Mouse (Mus musculus) forebrain, embryonic 12.5 days (tissue): Measurements from ENCODE around the gene Sh3gl2. TPM values are rescaled to one million over a fixed set of nuclear protein-coding genes. Genes with fewer than 3 reads are reported as not detected.

Experiments used
- ATAC-seq: fragments of 200-750 bp; cut with Nextera tagmentation; 2 replicates; pipeline ENCODE4 v1.8.0; 2017; ENCODE audit warnings: moderate TSS enrichment; ENCODE audit not compliant: low FRiP score
- H3K27ac ChIP-seq: fragments of 300-500 bp; sonication (generic); 2 replicates; pipeline ENCODE4 v1.5.1; 2016; ENCODE audit warnings: mild to moderate bottlenecking
- H3K27me3 ChIP-seq: fragments of 300-500 bp; sonication (generic); 2 replicates; pipeline ENCODE4 v1.6.1; 2016; ENCODE audit warnings: mild to moderate bottlenecking
- H3K36me3 ChIP-seq: fragments of 300-500 bp; sonication (generic); replicated peaks from 2 replicates; pipeline ENCODE4 v1.6.1; 2016; ENCODE audit warnings: mild to moderate bottlenecking
- H3K4me1 ChIP-seq: fragments of 300-500 bp; sonication (generic); 2 replicates; pipeline ENCODE4 v1.6.1; 2016
- H3K4me2 ChIP-seq: fragments of 300-500 bp; sonication (generic); 2 replicates; pipeline ENCODE4 v1.6.1; 2016; ENCODE audit warnings: mild to moderate bottlenecking, moderate library complexity
- H3K4me3 ChIP-seq: fragments of 300-500 bp; sonication (generic); replicated peaks from 2 replicates; pipeline ENCODE4 v1.5.1; 2016; ENCODE audit warnings: mild to moderate bottlenecking
- H3K9ac ChIP-seq: fragments of 300-500 bp; sonication (generic); 2 replicates; pipeline ENCODE4 v1.6.1; 2016; ENCODE audit warnings: mild to moderate bottlenecking
- H3K9me3 ChIP-seq: fragments of 300-500 bp; sonication (generic); 2 replicates; pipeline ENCODE4 v1.6.1; 2016
- WGBS: fragments of 180-500 bp; shearing (Covaris S2); methylation state at CpG from one replicate; pipeline ENCODE4 v1.1.7; 2016; 5-methylcytosine and 5-hydroxymethylcytosine counted together
- polyA plus RNA-seq: library from polyadenylated mRNA; unstranded; fragments of >200 nt; fragmentation: Nextera tagmentation; extraction: Ambion mirVana; gene quantifications from 2 replicates; pipeline ENCODE4 v1.2.1, GENCODE M21; 2016

The Sh3gl2 gene
- polyA plus RNA-seq, 1 experiment from 2014 or later, result 14.0 TPM

DNA sequence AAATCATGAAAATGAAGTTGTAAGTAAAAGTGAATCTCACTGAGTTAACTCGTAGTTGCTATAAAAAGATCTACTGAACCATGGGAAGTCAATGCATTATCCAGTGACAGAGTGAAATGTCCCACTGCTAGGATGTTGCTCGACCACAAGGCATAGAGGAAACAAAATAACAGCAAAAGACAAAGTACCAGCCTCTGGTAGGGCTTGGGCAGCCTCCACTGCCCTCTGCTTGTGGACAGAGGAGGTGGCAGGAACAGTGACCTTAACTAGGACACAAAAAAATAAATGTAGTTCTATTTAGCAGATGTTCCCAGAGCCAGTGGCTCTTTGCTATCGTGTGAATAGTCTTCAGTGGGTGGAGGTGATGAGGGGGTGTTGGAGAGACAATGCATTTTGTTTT, 68.5 kb downstream of the Sh3gl2 start:
- Histone ChIP-seq H3K9ac (no peak overlapping the region), H3K9me3 (no peaks in the 10 kb centered on the region), H3K4me2 (no peak overlapping the region), H3K27me3 (no peaks in the 10 kb centered on the region), H3K4me1 (peaks cover 4% of the 10 kb centered on the region; the same call in 1 of the 2 replicates), H3K36me3 (no peaks in the 10 kb centered on the region), H3K27ac (no peak overlapping the region), H3K4me3 (no peak overlapping the region)
- ATAC-seq, result no peak
- 79% methylated on average over 3 of the region's 3 CpGs for WGBS

DNA sequence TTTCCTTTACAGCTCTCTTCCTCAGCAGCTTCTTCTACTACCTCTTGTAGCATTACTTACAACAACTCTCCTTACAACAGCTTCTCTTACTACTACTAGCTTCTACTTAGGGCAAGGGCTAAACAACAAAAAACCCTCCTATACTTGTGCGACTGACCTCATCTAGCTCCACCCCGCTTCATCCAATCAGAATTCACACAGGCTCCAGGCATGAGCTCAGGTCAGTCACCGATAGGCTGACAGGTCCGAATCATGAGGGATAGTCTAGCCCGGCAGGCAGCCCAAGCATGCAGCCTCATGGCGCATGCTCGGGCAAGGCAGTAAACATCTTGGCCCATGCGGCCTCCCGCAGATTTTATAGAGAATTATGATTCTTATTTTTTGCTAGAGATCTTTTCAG, 78.2 kb downstream of the Sh3gl2 start:
- no peak overlapping the region for H3K4me3 ChIP-seq
- ATAC-seq, result no peak
- WGBS, result 93% methylated on average over 9 of the region's 9 CpGs

DNA sequence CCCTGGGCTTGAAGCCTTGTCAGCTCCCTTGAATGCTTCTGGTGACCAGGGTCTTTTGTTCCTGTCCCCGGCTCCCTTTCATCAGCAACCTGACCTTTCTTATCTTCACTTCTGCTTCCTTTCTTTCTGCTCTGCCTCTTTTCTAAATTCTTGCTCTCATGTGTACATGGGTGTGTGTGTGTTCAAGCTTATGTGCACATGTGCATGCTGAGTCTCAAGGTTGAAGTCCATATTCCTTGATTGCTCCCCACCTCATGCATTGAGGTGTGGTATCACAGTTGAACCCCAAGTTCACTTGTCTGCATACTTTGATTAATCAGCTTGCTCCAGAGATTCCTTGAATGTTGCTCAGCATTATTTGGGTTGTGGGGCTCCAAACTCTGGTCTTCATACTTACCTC, 85.1 kb downstream of the Sh3gl2 start:
- H3K36me3 ChIP-seq, result no peaks in the 10 kb centered on the region
- 90% methylated on average over 1 of the region's 1 CpGs for WGBS
- no peaks in the 10 kb centered on the region for H3K9me3 ChIP-seq
- no peak overlapping the region for H3K27ac ChIP-seq
- no peak overlapping the region for H3K4me2 ChIP-seq
- no peak overlapping the region for H3K9ac ChIP-seq
- no peak overlapping the region for H3K4me3 ChIP-seq
- H3K27me3 ChIP-seq, result no peaks in the 10 kb centered on the region
- no peaks in the 10 kb centered on the region for H3K4me1 ChIP-seq
- ATAC-seq, result no peak

More for the DNA sequence above, 78.2 kb downstream of the Sh3gl2 start:
- H3K4me2 ChIP-seq, result no peak overlapping the region
- H3K4me1 ChIP-seq, result no peaks in the 10 kb centered on the region
- no peak overlapping the region for H3K9ac ChIP-seq
- no peaks in the 10 kb centered on the region for H3K27me3 ChIP-seq
- no peaks in the 10 kb centered on the region for H3K36me3 ChIP-seq
- no peaks in the 10 kb centered on the region for H3K9me3 ChIP-seq
- no peak overlapping the region for H3K27ac ChIP-seq

DNA sequence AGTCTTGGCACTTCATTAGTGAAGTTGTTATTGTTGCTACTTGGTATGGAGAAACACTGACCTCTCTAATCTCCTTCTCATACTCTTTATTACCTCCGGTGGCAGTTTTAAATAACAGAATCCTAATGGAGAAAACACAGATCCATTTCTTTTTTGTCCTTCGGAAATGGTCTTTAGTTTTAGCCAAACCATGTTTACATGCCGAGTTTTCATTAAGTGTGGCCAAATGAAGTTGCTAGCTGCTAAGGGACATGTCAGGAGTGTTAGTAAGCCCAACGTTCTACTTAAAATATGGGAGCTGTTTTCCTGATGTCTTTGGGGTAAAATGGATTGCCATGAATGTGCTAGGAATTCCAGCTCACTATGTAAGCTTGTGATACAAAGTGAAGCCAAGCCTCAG, 86.4 kb downstream of the Sh3gl2 start:
- H3K9me3 ChIP-seq, result no peaks in the 10 kb centered on the region
- 86% methylated on average over 4 of the region's 4 CpGs for WGBS
- H3K4me3 ChIP-seq, result no peak overlapping the region
- ATAC-seq, result no peak
- H3K4me2 ChIP-seq, result no peak overlapping the region
- H3K36me3 ChIP-seq, result no peaks in the 10 kb centered on the region
- no peaks in the 10 kb centered on the region for H3K27me3 ChIP-seq
- H3K4me1 ChIP-seq, result no peaks in the 10 kb centered on the region
- H3K9ac ChIP-seq, result no peak overlapping the region
- no peak overlapping the region for H3K27ac ChIP-seq

DNA sequence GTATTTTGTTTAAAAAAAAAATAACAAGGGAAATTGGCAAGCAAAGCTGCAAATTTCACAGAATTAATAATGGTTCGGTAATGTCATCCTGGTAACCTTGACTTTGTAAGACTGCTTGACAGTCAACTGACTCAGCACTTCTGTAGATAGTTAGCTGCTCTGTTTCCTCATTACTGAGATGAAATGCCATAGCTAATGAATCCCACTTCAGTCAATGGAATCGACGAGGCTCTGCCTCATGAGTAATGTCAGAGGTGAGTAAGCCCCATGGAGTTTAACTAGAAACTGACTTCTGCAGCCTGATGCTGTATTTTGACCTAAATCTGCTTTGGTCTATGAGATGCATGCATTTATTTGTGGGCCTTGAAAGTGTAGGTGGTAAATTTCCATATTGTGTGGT, 88.4 kb downstream of the Sh3gl2 start:
- no peaks in the 10 kb centered on the region for H3K27me3 ChIP-seq
- 68% methylated on average over 3 of the region's 3 CpGs for WGBS

DNA sequence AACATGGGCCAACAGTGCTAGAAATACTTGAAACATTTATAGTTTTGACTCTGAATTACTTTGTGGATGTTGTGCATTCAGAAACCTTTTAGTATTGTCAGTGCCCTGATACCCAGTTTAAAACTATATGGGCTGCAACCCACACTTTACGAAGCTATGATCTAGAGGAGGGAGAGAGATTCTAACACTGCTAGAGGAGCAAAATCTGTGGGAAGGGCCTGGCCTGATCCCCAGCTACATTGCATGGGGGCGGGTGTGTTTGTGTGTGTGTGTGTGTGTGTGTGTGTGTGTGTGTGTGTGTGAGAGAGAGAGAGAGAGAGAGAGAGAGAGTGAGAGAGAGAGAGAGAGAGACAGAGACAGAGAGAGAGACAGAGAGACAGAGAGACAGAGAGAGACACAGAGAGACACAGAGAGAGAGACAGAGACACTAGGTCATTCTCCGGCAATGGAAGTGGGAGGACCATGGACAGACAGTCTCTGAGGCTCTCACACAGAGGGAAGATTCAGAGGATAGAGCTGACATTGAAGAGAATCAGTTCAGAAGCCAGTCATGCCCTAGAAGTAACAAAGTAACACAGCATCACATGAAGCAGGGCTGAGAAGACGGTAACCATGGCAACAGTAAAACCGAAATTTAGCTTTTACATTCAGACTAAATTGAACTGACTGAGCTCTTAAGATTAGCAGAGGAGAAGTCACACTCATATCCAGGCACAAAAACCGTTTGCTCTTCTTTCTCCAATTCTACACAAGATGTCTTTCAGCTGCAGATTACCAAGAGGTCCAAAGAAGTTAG, 95.9 kb downstream of the Sh3gl2 start:
- WGBS, result 81% methylated on average over 6 of the region's 6 CpGs
- Histone ChIP-seq H3K9me3 (no peaks in the 10 kb centered on the region), H3K4me3 (no peak overlapping the region), H3K4me1 (no peaks in the 10 kb centered on the region), H3K27ac (no peak overlapping the region), H3K9ac (no peak overlapping the region), H3K27me3 (no peaks in the 10 kb centered on the region), H3K4me2 (no peak overlapping the region), H3K36me3 (no peaks in the 10 kb centered on the region)
- ATAC-seq, result no peak

More for the DNA sequence above, 88.4 kb downstream of the Sh3gl2 start:
- Histone ChIP-seq H3K4me1 (no peaks in the 10 kb centered on the region), H3K36me3 (no peaks in the 10 kb centered on the region), H3K27ac (no peak overlapping the region), H3K4me2 (no peak overlapping the region), H3K9me3 (no peaks in the 10 kb centered on the region), H3K9ac (no peak overlapping the region), H3K4me3 (no peak overlapping the region)
- no peak for ATAC-seq

DNA sequence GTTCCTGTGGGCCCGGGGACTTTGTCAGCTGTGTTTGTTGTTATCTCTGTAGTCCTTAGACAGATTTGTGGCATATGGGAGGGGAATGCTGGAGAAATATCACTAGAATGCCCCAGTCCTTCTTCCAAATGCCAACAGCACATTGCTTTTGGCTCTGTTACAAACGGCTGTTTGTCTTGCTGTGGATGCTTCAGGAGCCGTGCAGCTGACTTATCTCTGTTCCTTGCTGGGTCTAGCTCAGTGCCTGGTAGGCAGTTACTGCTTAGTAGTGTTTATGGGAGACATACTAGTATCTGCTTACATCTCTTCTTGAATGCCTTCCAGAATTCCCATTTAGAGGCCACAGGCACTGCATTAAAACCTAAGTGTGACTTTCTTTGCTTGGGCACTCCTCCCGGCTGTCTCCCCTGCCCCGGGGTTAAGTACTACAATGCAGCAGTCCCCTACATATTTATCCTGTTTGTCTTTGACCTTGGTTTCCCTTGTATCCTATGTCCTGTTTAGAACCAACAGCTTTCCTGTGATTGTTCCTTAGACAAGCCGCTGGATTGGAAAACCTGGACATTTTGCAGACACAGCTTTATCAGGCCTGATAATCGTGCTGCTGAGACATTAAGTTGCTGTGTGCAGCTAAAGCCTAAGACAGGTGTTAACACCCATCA, 101.1 kb downstream of the Sh3gl2 start:
- Histone ChIP-seq H3K4me1 (no peaks in the 10 kb centered on the region), H3K9me3 (no peaks in the 10 kb centered on the region), H3K4me2 (no peak overlapping the region), H3K27ac (no peak overlapping the region), H3K4me3 (no peak overlapping the region), H3K9ac (no peak overlapping the region), H3K36me3 (no peaks in the 10 kb centered on the region), H3K27me3 (no peaks in the 10 kb centered on the region)
- ATAC-seq, result no peak
- 82% methylated on average over 7 of the region's 7 CpGs for WGBS

DNA sequence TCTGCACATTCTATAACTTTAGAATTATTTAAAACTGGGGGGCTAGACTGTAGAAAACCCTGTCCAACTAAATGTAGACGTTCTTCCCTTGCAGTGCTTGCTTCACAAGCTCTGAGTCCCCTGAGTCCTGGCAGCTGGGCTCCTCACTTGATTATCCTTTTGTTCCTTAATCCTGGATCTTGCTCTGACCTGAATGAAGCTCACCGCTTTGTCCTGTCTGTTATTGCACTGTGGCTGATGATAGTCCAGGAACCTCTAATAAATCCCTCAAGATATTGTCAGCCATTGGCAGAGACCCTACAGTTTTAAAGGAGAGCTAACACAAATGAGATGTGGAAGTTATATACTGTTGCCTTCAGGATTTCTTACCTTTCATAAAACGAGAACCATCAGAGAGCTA, 114.2 kb downstream of the Sh3gl2 start:
- H3K27me3 ChIP-seq, result no peaks in the 10 kb centered on the region
- H3K4me3 ChIP-seq, result no peak overlapping the region
- WGBS, result 41% methylated on average over 3 of the region's 3 CpGs
- no peak overlapping the region for H3K4me2 ChIP-seq
- no peaks in the 10 kb centered on the region for H3K9me3 ChIP-seq
- H3K4me1 ChIP-seq, result peaks cover 2% of the 10 kb centered on the region; the same call in 1 of the 2 replicates
- no peaks in the 10 kb centered on the region for H3K36me3 ChIP-seq
- no peak overlapping the region for H3K9ac ChIP-seq
- no peak overlapping the region for H3K27ac ChIP-seq
- no peak for ATAC-seq

DNA sequence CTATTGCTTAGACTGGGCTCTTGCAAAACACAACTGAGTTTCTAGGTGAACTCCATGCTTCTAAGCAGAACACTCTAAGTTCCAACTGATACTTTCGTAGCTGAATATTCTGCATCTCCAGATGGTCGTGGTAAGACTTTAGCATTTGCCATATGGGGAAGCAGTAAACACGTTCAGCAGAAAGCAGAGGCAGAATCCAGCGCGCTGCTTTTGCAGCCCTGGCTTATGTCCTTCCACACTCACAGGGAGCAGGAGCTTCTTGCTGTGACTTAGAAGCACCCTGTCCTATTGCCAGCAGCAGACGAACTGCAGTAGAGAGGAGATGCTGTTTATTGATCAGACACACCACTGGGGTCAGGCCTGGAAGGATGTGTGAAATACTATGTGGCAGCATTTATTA, 120.5 kb downstream of the Sh3gl2 start:
- no peaks in the 10 kb centered on the region for H3K4me1 ChIP-seq
- H3K4me3 ChIP-seq, result no peak overlapping the region
- no peaks in the 10 kb centered on the region for H3K36me3 ChIP-seq
- no peak for ATAC-seq
- H3K27ac ChIP-seq, result no peak overlapping the region
- no peaks in the 10 kb centered on the region for H3K27me3 ChIP-seq
- no peak overlapping the region for H3K4me2 ChIP-seq
- H3K9ac ChIP-seq, result no peak overlapping the region
- 82% methylated on average over 6 of the region's 6 CpGs for WGBS
- H3K9me3 ChIP-seq, result no peaks in the 10 kb centered on the region

DNA sequence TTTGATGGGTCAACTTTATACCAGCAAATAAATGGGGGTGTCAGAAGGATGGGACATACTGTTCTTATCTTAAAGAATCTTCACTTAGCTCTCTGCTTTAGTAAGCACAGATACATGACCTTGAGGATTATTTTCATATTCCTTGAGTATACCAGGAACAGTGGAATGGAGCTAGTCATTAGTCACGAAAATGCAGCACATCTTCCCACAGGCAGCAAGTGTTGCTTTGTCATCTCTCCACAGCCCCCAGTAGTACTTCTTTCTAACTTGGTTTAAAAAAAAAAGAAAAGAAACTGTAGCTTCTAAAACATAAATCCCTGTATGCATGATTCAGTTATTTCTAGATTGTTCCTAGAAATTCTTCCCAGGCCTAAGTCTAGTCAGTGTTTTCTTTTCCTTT, 121.1 kb downstream of the Sh3gl2 start:
- ATAC-seq, result no peak
- H3K9ac ChIP-seq, result no peak overlapping the region
- WGBS, result 91% methylated on average over 1 of the region's 1 CpGs

DNA sequence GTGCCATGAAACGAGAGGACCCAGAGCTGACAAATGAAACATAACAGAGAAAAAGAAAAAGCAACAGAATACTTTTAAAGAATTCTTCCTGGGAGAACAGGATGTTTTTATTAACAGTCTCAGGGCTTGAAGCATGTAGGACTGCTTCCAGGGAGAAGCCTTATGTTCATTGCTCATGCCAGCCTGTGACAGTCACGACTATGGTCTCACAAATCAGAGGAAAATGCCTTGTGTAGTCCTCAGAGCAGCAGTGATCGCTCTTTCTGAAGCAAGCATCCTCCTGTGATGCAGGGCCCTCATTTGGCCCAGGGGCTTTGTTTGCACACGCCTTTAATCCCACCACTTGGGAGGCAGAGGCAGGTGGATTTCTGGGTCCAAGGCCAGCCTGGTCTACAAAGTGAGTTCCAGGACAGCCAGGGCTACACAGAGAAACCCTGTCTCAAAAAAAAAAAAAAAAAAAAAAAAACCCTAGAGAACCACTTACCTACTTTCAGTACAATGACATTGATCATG, 129.8 kb downstream of the Sh3gl2 start:
- no peaks in the 10 kb centered on the region for H3K9me3 ChIP-seq
- H3K4me1 ChIP-seq, result no peaks in the 10 kb centered on the region
- H3K36me3 ChIP-seq, result no peaks in the 10 kb centered on the region
- no peak overlapping the region for H3K9ac ChIP-seq
- WGBS, result 86% methylated on average over 4 of the region's 4 CpGs
- H3K27me3 ChIP-seq, result no peaks in the 10 kb centered on the region
- no peak overlapping the region for H3K4me3 ChIP-seq
- no peak overlapping the region for H3K4me2 ChIP-seq
- no peak overlapping the region for H3K27ac ChIP-seq
- no peak for ATAC-seq

More for the DNA sequence above, 121.1 kb downstream of the Sh3gl2 start:
- Histone ChIP-seq H3K27me3 (no peaks in the 10 kb centered on the region), H3K9me3 (no peaks in the 10 kb centered on the region), H3K36me3 (no peaks in the 10 kb centered on the region), H3K4me2 (no peak overlapping the region), H3K4me1 (no peaks in the 10 kb centered on the region), H3K4me3 (no peak overlapping the region), H3K27ac (no peak overlapping the region)

DNA sequence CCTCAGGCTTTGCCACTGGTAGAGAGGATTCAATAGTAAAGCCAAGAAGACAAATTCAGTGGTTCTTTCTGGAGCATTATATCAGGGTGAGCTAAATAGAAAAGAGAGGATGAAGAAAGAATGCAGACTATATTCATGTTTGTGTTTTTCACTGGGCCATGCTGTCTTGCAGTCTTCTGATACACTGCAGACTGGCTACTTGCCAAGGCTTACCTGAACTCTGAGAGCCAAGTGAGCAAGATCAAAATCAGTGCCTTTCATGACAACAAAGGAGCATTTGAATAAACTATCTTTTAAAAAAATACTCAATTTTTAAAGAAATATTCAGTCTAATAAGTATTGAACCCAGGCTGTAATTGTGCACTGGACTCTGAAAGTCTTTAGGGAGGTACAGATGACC, 131.4 kb downstream of the Sh3gl2 start:
- Histone ChIP-seq H3K27ac (no peak overlapping the region), H3K4me3 (no peak overlapping the region), H3K4me1 (no peaks in the 10 kb centered on the region), H3K27me3 (no peaks in the 10 kb centered on the region), H3K36me3 (no peaks in the 10 kb centered on the region), H3K4me2 (no peak overlapping the region), H3K9ac (no peak overlapping the region), H3K9me3 (no peaks in the 10 kb centered on the region)
- ATAC-seq, result no peak

DNA sequence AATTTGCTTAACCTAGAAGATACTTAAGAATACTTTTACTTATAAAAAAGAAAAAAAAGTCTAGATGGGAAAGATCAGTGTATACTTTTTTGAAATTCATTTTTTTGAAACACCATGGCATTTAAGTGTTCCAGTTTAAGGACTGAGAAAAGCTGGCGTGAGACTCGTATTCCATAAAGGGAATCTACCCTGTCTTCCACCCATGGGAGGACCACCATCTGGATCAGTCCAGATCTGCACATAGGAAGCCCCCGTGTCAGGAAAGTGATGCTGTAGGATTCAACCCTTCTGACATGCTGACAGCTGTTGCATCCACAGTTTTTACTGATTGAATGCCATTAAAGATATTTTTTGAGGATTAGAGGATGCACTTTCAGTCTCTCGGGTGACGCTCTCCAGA, 134.2 kb downstream of the Sh3gl2 start:
- ATAC-seq, result no peak
- no peak overlapping the region for H3K27ac ChIP-seq
- 92% methylated on average over 5 of the region's 5 CpGs for WGBS

More for the DNA sequence above, 134.2 kb downstream of the Sh3gl2 start:
- no peaks in the 10 kb centered on the region for H3K36me3 ChIP-seq
- H3K9me3 ChIP-seq, result no peaks in the 10 kb centered on the region
- H3K9ac ChIP-seq, result no peak overlapping the region
- H3K4me1 ChIP-seq, result no peaks in the 10 kb centered on the region
- no peak overlapping the region for H3K4me3 ChIP-seq
- H3K4me2 ChIP-seq, result no peak overlapping the region
- H3K27me3 ChIP-seq, result no peaks in the 10 kb centered on the region
